Mouse (Mus musculus): ENCODE data around the gene Pde4c. TPM values are rescaled to one million over a fixed set of nuclear protein-coding genes. Genes with fewer than 3 reads are reported as not detected.

Gene Pde4c
- polyA plus RNA-seq, 1 experiment, result 0.40 TPM

GRCm38 (mm10) chr8:70745691-70746220 is 22.2 kb downstream of the Pde4c start:
- TF ChIP-seq CTCF (IDR thresholded peaks at IDR 0.05; ENCODE audit: borderline replicate concordance, extremely low read depth, insufficient read depth, insufficient read length) (no peak), POLR2A (IDR thresholded peaks at IDR 0.05; ENCODE audit: borderline replicate concordance, extremely low read depth, insufficient read depth, insufficient read length, poor library complexity, severe bottlenecking) (no peak)
- no peak for DNase-seq (ENCODE audit: low read depth)

DNA sequence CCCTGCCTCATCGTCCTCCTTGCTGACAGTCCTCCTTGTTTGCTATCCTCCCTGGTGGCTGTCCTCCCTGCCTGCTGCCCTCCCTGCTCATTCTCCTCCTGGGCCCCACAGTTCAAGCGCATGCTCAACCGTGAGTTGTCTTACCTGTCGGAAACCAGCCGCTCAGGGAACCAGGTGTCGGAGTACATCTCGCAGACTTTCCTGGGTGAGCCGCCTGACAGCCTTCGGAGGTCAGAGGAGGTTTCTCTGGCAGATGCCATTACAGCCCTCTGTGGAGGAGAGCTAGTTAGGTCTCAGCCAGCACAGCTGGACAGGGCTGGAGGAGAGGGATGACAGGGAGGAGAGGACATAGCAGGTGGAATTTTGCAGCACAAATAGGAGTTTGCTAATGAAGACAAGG is 23.2 kb downstream of the Pde4c start:
- TF ChIP-seq CTCF (IDR thresholded peaks at IDR 0.05; ENCODE audit: borderline replicate concordance, extremely low read depth, insufficient read depth, insufficient read length), result no peak
- TF ChIP-seq POLR2A (IDR thresholded peaks at IDR 0.05; ENCODE audit: borderline replicate concordance, extremely low read depth, insufficient read depth, insufficient read length, poor library complexity, severe bottlenecking), result no peak
- no peak for DNase-seq (ENCODE audit: low read depth)

DNA sequence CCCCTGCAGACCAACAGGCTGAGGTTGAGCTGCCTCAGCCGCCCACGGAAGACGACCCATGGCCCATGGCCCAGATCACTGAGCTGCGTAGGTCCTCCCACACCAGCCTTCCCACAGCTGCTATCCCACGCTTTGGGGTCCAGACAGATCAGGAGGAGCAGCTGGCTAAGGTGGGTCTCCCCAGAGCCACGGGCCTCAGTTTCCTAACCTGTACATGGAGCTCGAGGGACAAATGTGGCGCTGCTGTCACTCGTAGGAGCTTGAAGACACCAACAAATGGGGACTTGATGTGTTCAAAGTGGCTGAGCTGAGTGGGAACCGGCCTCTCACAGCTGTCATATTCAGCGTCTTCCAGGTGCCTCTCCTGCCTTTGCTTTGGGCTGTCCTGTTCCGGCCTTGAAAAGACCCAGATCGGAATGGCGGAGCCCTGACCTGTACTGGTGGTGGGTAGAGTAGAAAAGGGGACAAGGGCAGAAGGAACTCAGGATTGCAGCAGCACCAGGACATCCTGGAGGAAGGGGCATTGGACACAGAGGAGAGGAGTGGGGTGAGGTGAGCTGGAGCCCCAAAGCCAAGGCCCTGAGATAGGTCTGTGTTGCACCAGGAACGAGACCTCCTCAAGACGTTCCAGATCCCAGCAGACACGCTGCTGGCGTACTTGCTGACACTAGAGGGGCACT is 23.8 kb downstream of the Pde4c start:
- no peak for TF ChIP-seq CTCF (IDR thresholded peaks at IDR 0.05; ENCODE audit: borderline replicate concordance, extremely low read depth, insufficient read depth, insufficient read length)
- TF ChIP-seq POLR2A (IDR thresholded peaks at IDR 0.05; ENCODE audit: borderline replicate concordance, extremely low read depth, insufficient read depth, insufficient read length, poor library complexity, severe bottlenecking), result no peak

GRCm38 (mm10) chr8:70748246-70749096 is 25.0 kb downstream of the Pde4c start:
- TF ChIP-seq CTCF (IDR thresholded peaks at IDR 0.05; ENCODE audit: borderline replicate concordance, extremely low read depth, insufficient read depth, insufficient read length), result no peak
- TF ChIP-seq POLR2A (IDR thresholded peaks at IDR 0.05; ENCODE audit: borderline replicate concordance, extremely low read depth, insufficient read depth, insufficient read length, poor library complexity, severe bottlenecking), result no peak
- DNase-seq (ENCODE audit: low read depth), result no peak

More for the DNA sequence above, 23.8 kb downstream of the Pde4c start:
- DNase-seq (ENCODE audit: low read depth), result no peak

DNA sequence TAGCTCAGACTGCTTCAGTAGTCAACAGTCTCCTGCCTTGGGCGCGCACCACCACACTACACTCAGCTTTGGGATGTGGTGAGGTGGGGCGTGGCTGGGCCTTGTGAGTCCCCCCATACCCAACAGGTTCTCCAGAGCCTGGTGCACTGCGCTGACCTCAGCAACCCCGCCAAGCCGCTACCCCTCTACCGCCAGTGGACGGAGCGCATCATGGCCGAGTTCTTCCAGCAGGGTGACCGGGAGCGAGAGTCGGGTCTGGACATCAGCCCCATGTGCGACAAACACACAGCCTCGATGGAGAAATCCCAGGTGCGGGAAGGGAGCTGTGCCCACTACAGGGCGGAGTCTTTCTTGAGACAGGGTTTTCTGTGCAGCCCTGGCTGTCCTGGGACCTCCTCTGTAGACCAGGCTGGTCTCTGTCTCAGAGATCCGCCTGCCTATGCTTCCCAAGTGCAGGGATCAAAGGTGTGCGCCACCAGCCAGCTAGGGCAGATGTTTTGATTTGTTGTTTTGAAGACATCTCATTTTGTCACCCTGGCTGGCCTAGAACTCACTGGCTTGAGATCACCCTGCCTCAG is 25.7 kb downstream of the Pde4c start:
- TF ChIP-seq CTCF (IDR thresholded peaks at IDR 0.05; ENCODE audit: borderline replicate concordance, extremely low read depth, insufficient read depth, insufficient read length), result no peak
- TF ChIP-seq POLR2A (IDR thresholded peaks at IDR 0.05; ENCODE audit: borderline replicate concordance, extremely low read depth, insufficient read depth, insufficient read length, poor library complexity, severe bottlenecking), result no peak
- no peak for DNase-seq (ENCODE audit: low read depth)

GRCm38 (mm10) chr8:70750128-70750680 is 26.7 kb downstream of the Pde4c start:
- no peak for TF ChIP-seq POLR2A (IDR thresholded peaks at IDR 0.05; ENCODE audit: borderline replicate concordance, extremely low read depth, insufficient read depth, insufficient read length, poor library complexity, severe bottlenecking)
- TF ChIP-seq CTCF (IDR thresholded peaks at IDR 0.05; ENCODE audit: borderline replicate concordance, extremely low read depth, insufficient read depth, insufficient read length), result no peak

GRCm38 (mm10) chr8:70752000-70752764 is 28.7 kb downstream of the Pde4c start:
- peak; percentile 71 for DNase-seq (ENCODE audit: low read depth)
- peak; percentile 74; the same call in 1 of the 2 replicates for TF ChIP-seq CTCF (IDR thresholded peaks at IDR 0.05; ENCODE audit: borderline replicate concordance, extremely low read depth, insufficient read depth, insufficient read length)
- TF ChIP-seq POLR2A (IDR thresholded peaks at IDR 0.05; ENCODE audit: borderline replicate concordance, extremely low read depth, insufficient read depth, insufficient read length, poor library complexity, severe bottlenecking), result no peak

More at GRCm38 (mm10) chr8:70750128-70750680, 26.7 kb downstream of the Pde4c start:
- DNase-seq (ENCODE audit: low read depth), result no peak

DNA sequence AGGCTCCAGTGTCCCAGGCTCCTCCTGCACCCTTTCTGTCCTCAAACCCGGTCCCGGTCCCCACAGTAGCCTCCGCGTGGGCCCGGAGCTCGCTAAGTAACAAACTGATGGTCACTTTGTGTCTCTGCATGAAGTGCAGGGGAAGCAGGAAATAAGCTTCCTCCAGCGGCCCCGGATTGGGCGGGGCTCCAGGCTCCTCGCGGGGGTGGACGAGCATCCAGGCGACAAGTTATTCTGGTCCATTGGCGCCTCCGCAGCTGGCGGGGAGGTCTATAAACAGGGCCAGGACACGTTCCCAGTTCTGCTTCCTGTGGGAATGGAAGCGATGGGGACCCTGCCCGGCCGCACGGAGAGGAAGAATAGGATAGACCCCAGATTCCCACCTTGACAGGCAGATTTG is 29.6 kb downstream of the Pde4c start:
- TF ChIP-seq POLR2A (IDR thresholded peaks at IDR 0.05; ENCODE audit: borderline replicate concordance, extremely low read depth, insufficient read depth, insufficient read length, poor library complexity, severe bottlenecking) (no peak), CTCF (IDR thresholded peaks at IDR 0.05; ENCODE audit: borderline replicate concordance, extremely low read depth, insufficient read depth, insufficient read length) (no peak)
- DNase-seq (ENCODE audit: low read depth), result no peak

GRCm38 (mm10) chr8:70754043-70754870 is 30.7 kb downstream of the Pde4c start, which contains the start of gene Rab3a:
Gene Rab3a (plus strand): TSS chr8:70754679.
- TF ChIP-seq POLR2A (IDR thresholded peaks at IDR 0.05; ENCODE audit: borderline replicate concordance, extremely low read depth, insufficient read depth, insufficient read length, poor library complexity, severe bottlenecking) (peak; percentile 59; the same call in 1 of the 2 replicates), CTCF (IDR thresholded peaks at IDR 0.05; ENCODE audit: borderline replicate concordance, extremely low read depth, insufficient read depth, insufficient read length) (no peak)
- peak; percentile 100 for DNase-seq (ENCODE audit: low read depth)

All from brain, embryonic 14.5 days (tissue).